Comparison of ENCODE assay signal across 8 mouse cellular contexts in genomic region chr13:52981441-52982281, GRCm38 (mm10). TPM values are rescaled to one million over a fixed set of nuclear protein-coding genes. Genes with fewer than 3 reads are reported as not detected.
DNase-seq lines count a peak whose midpoint lies in the region; ATAC-seq lines count a peak whose summit lies in the region.

No protein-coding gene starts in this region.

- no peaks in the 10 kb centered on the region for H3K9me3 ChIP-seq in midbrain, embryonic 16.5 days (replicated peaks; ENCODE audit: control insufficient read depth, low read length, poor library complexity, severe bottlenecking)
- no peaks in the 10 kb centered on the region for H3K9me3 ChIP-seq in stomach, embryonic 14.5 days (ENCODE audit: control insufficient read depth, low read depth, low read length)

- peak; percentile 8 for ATAC-seq in granulocyte monocyte progenitor cell, adult 5-6 weeks (replicated peaks; ENCODE audit: poor library complexity, severe bottlenecking)
- 0 out of 2 replicates have a peak, but pooled peaks have one; percentile 1 for ATAC-seq in midbrain, embryonic 16.5 days
- ATAC-seq in stomach, embryonic 14.5 days (ENCODE audit: insufficient number of reproducible peaks, insufficient read depth, low FRiP score, low read depth): no peak

- H3K4me2 ChIP-seq in midbrain, embryonic 16.5 days (ENCODE audit: low read length): peak overlapping the region; percentile 90
- H3K4me2 ChIP-seq in stomach, embryonic 14.5 days (replicated peaks; ENCODE audit: low read depth, low read length): peak overlapping the region; percentile 99

- WGBS in midbrain, embryonic 16.5 days: 2% methylated on average over 51 of the region's 51 CpGs
- 2% methylated on average over 51 of the region's 51 CpGs for WGBS in stomach, embryonic 14.5 days

- no peaks in the 10 kb centered on the region for H3K27me3 ChIP-seq in midbrain, embryonic 16.5 days (ENCODE audit: control insufficient read depth, insufficient read depth, low read depth, low read length)
- peaks cover 4% of the 10 kb centered on the region; the same call in 1 of the 2 replicates for H3K27me3 ChIP-seq in stomach, embryonic 14.5 days (ENCODE audit: control insufficient read depth, insufficient read depth, low read length)

- H3K27ac ChIP-seq in midbrain, embryonic 16.5 days (ENCODE audit: low read length): peak overlapping the region; percentile 98
- H3K27ac ChIP-seq in stomach, embryonic 14.5 days (ENCODE audit: low read length): no peak overlapping the region

- peak; percentile 17 for DNase-seq in spleen, adult 12 weeks (ENCODE audit: low spot score)
- no peak for DNase-seq in spleen, postnatal 14 days (ENCODE audit: low spot score in 2 of 2)
- peak; percentile 60 for DNase-seq in embryo, embryonic 10 days (ENCODE audit: low spot score)
- peak; percentile 66 for DNase-seq in kidney, adult 18-20 months
- DNase-seq in liver: peak; percentile 37

- H3K9ac ChIP-seq in midbrain, embryonic 16.5 days (ENCODE audit: low read depth, low read length): peak overlapping the region; percentile 69
- H3K9ac ChIP-seq in stomach, embryonic 14.5 days (replicated peaks; ENCODE audit: low read depth, low read length): peak overlapping the region; percentile 36

- peaks cover 24% of the 10 kb centered on the region for H3K4me1 ChIP-seq in midbrain, embryonic 16.5 days (ENCODE audit: control insufficient read depth, insufficient read depth, low read length)
- peaks cover 12% of the 10 kb centered on the region for H3K4me1 ChIP-seq in stomach, embryonic 14.5 days (ENCODE audit: control insufficient read depth, insufficient read depth, low read length)

- H3K4me3 ChIP-seq in midbrain, embryonic 16.5 days (ENCODE audit: low read depth, low read length): peak overlapping the region; percentile 91
- peak overlapping the region; percentile 84 for H3K4me3 ChIP-seq in stomach, embryonic 14.5 days (ENCODE audit: low read depth, low read length)

- no peaks in the 10 kb centered on the region for H3K36me3 ChIP-seq in midbrain, embryonic 16.5 days (ENCODE audit: control insufficient read depth, insufficient read depth, low read length)
- no peaks in the 10 kb centered on the region for H3K36me3 ChIP-seq in stomach, embryonic 14.5 days (ENCODE audit: control insufficient read depth, insufficient read depth, low read length)

RNA-seq across cellular contexts. Expression of gene Nfil3, which starts 0.8 kb away (rescaled TPM):
- 3.9 and 8.3 TPM in 2 replicates for total RNA-seq in granulocyte monocyte progenitor cell, adult 5-6 weeks (2014; fragmentation: Nextera tagmentation)
- 14.0 and 14.5 TPM in 2 replicates for total RNA-seq in granulocyte monocyte progenitor cell, adult 5-6 weeks (2017)
- 46.5 and 47.0 TPM in 2 replicates for polyA plus RNA-seq in midbrain, embryonic 16.5 days (2015; fragmentation: Nextera tagmentation; extraction: Ambion mirVana)
- 25.8 and 26.6 TPM in 2 replicates for polyA plus RNA-seq in stomach, embryonic 14.5 days (2014; fragmentation: Nextera tagmentation; extraction: Ambion mirVana)

RNA-seq across cellular contexts. Expression of gene Auh, which starts 52.2 kb away (rescaled TPM):
- 29.2 and 35.9 TPM in 2 replicates for total RNA-seq in granulocyte monocyte progenitor cell, adult 5-6 weeks (2014; fragmentation: Nextera tagmentation)
- total RNA-seq in granulocyte monocyte progenitor cell, adult 5-6 weeks (2017): 34.6 and 37.1 TPM in 2 replicates
- 59.6 and 60.2 TPM in 2 replicates for polyA plus RNA-seq in midbrain, embryonic 16.5 days (2015; fragmentation: Nextera tagmentation; extraction: Ambion mirVana)
- 30.5 and 36.3 TPM in 2 replicates for polyA plus RNA-seq in stomach, embryonic 14.5 days (2014; fragmentation: Nextera tagmentation; extraction: Ambion mirVana)

Comparison
In these comparisons a context has a peak if more than half of its experiments do, and no peak if none do; other contexts are left out.
1. DNase-seq: peak in spleen, adult 12 weeks (single experiment), embryo, embryonic 10 days (single experiment), kidney, adult 18-20 months (single experiment) and liver (single experiment); none in spleen, postnatal 14 days (0 of 2).